Mouse (Mus musculus): ENCODE data around the gene Tent4b. TPM values are rescaled to one million over a fixed set of nuclear protein-coding genes. Genes with fewer than 3 reads are reported as not detected.
"Not testable (repeated sequence)": the region's sequence is repeated elsewhere in the genome, so short reads cannot be mapped to it uniquely, and the experiment has no call there.

Gene Tent4b
- 8.5 and 9.3 TPM in 2 replicates for polyA plus RNA-seq (2015; fragmentation: Nextera tagmentation; extraction: Ambion mirVana)

GRCm38 (mm10) chr8:88198945-88199571, at the start of gene Tent4b:
Tent4b (plus strand) TSS chr8:88199213.
- DNase-seq (ENCODE audit: low spot score) = peak; percentile 92

GRCm38 (mm10) chr8:88150910-88151371, 48.1 kb upstream of the Tent4b start:
- no peak for DNase-seq (ENCODE audit: low spot score)

- no peak for DNase-seq (ENCODE audit: low spot score)
These were observed 38.6 kb upstream of the Tent4b start for GRCm38 (mm10) chr8:88160237-88160995.

- peak; percentile 72 for DNase-seq (ENCODE audit: low spot score)
These were observed 37.6 kb upstream of the Tent4b start for GRCm38 (mm10) chr8:88161439-88161838.

GRCm38 (mm10) chr8:88175264-88175663, 23.7 kb upstream of the Tent4b start:
- DNase-seq (ENCODE audit: low spot score) = no peak

- no peak for DNase-seq (ENCODE audit: low spot score)
These were observed 21.7 kb upstream of the Tent4b start for GRCm38 (mm10) chr8:88177291-88177690.

- DNase-seq (ENCODE audit: low spot score) = no peak
These were observed 15.9 kb upstream of the Tent4b start for GRCm38 (mm10) chr8:88183121-88183520.

GRCm38 (mm10) chr8:88184914-88185313, 14.1 kb upstream of the Tent4b start:
- no peak for DNase-seq (ENCODE audit: low spot score)

GRCm38 (mm10) chr8:88185716-88186115, 13.3 kb upstream of the Tent4b start:
- no peak for DNase-seq (ENCODE audit: low spot score)

- no peak for DNase-seq (ENCODE audit: low spot score)
These were observed 1.7 kb upstream of the Tent4b start for GRCm38 (mm10) chr8:88197328-88197727.

GRCm38 (mm10) chr8:88198551-88198944, 465 bp upstream of the Tent4b start:
- no peak for DNase-seq (ENCODE audit: low spot score)

- peak; percentile 39 for DNase-seq (ENCODE audit: low spot score)
These were observed 938 bp downstream of the Tent4b start for GRCm38 (mm10) chr8:88199700-88200601.

GRCm38 (mm10) chr8:88200724-88201495, 1.9 kb downstream of the Tent4b start:
- DNase-seq (ENCODE audit: low spot score) = peak; percentile 12

GRCm38 (mm10) chr8:88201641-88202040, 2.6 kb downstream of the Tent4b start:
- DNase-seq (ENCODE audit: low spot score) = no peak

GRCm38 (mm10) chr8:88206016-88206415, 7.0 kb downstream of the Tent4b start:
- DNase-seq (ENCODE audit: low spot score) = no peak

- DNase-seq (ENCODE audit: low spot score) = no peak
These were observed 8.3 kb downstream of the Tent4b start for GRCm38 (mm10) chr8:88207121-88207821.

- not testable (repeated sequence) for DNase-seq (ENCODE audit: low spot score)
These were observed 11.2 kb downstream of the Tent4b start for GRCm38 (mm10) chr8:88209930-88210827.

- DNase-seq (ENCODE audit: low spot score) = no peak
These were observed 22.3 kb downstream of the Tent4b start for GRCm38 (mm10) chr8:88221353-88221752.

GRCm38 (mm10) chr8:88225358-88225757, 26.3 kb downstream of the Tent4b start:
- no peak for DNase-seq (ENCODE audit: low spot score)

All from thymus, postnatal 0 days (tissue).